Mouse (Mus musculus): ENCODE measurements around the gene Col27a1.

GRCm38 (mm10) chr4:63232542-63233020 is 18.8 kb downstream of the Col27a1 start:
- TF ChIP-seq CTCF (IDR thresholded peaks at IDR 0.05; ENCODE audit: low read depth, low read length) = no peak
- no peak for TF ChIP-seq POLR2A (IDR thresholded peaks at IDR 0.05; ENCODE audit: borderline replicate concordance, low read depth, low read length)
